Mouse (Mus musculus) megakaryocyte-erythroid progenitor cell, adult 5-6 weeks (primary cell): ENCODE results near the gene Nme2. TPM values are rescaled to one million over a fixed set of nuclear protein-coding genes. Genes with fewer than 3 reads are reported as not detected.

Experiments used
- ATAC-seq: replicated peaks from 2 replicates; pipeline ENCODE4 v1.8.0; 2016; ENCODE audit warnings: mild to moderate bottlenecking, inconsistent platforms; ENCODE audit not compliant: severe bottlenecking, poor library complexity, low FRiP score, low TSS enrichment
- total RNA-seq, 2 experiments: library from RNA; stranded (forward) in 1 of 2; stranded (reverse) in 1 of 2; fragments of 200-1000, 215-1000 nt in 1 of 2; fragments of >200 nt in 1 of 2; fragmentation: Nextera tagmentation in 1 of 2; gene quantifications; 2 replicates each; pipeline ENCODE4 v1.2.3; 2014 to 2017

Nme2 gene
- total RNA-seq (2014; fragmentation: Nextera tagmentation) (171 and 305 TPM in 2 replicates), total RNA-seq (2017) (149 and 173 TPM in 2 replicates)

- 0 out of 2 replicates have a peak, but pooled peaks have one; percentile 2 for ATAC-seq
These were observed at the start of gene Nme2 for GRCm38 (mm10) chr11:93956159-93956558. Nme2 (minus strand) TSS chr11:93956259.

DNA sequence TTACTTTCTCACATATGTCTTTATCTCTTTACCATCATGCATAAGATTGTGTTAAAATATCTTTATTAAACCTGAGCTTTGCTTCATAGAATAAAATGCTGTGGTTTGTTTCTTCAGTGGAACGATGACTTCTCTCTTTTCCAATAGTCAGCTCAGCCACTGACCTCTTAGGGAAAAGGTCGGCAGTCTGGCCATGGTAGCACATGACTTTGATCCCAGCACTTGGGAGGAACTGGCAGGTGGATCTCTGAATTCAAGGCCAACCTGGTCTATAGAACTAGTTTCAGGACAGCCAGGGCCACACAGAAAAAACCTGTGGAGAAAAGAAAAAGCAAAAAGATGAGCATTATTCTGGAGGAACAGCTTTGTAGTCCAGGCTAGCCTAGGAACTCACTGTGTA, 47.3 kb upstream of the Nme2 start:
- no peak for ATAC-seq

DNA sequence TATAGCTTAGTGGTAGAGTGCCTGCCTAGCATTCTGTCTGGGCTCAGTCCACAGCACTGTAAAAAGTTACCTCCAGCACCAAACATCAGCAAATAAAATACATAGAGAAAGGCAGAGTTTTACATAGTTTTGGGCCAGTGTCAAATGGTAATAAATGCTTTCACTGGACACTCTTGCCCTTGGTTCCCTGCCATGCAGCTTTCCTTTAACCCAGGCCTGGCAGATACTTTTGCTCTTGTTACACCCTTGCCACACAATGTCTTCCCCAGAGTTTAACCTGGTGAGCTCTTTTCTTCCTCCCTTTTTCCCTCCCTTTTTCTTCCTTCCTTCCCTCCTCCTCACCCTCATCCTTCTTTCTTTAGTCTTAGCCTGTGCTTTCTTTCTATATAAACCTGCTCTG, 43.2 kb upstream of the Nme2 start:
- no peak for ATAC-seq

DNA sequence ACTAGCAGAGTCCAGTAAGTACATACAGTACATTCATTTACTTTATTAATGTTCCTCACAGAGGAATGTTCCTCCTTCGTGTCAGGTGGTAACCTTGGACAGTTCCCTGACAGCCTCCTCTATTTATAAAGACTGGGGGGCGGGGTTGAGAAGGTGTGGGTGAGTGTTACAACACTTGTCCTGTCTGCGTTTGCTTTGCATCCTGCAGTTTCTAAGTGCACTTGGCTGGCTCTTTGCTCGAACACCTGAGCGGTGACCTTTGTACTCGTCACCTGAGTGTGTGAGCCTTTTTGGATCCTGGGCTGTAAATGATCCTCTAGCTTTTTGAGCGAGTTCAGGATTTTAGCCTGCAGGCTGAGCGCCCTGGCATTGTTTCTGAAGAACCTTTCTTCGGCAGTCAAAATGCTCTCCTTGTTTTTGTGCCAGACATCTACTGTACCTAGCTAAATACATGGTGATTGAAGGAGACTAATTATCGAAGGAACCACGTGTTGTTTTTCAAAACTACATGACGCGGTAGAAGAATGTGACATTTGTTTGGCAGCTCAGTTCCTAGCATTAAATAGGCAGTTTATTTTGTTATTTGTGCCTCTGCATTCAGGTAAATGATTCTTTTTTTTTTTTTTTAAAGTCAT, 41.2 kb upstream of the Nme2 start:
- peak; percentile 38 for ATAC-seq

DNA sequence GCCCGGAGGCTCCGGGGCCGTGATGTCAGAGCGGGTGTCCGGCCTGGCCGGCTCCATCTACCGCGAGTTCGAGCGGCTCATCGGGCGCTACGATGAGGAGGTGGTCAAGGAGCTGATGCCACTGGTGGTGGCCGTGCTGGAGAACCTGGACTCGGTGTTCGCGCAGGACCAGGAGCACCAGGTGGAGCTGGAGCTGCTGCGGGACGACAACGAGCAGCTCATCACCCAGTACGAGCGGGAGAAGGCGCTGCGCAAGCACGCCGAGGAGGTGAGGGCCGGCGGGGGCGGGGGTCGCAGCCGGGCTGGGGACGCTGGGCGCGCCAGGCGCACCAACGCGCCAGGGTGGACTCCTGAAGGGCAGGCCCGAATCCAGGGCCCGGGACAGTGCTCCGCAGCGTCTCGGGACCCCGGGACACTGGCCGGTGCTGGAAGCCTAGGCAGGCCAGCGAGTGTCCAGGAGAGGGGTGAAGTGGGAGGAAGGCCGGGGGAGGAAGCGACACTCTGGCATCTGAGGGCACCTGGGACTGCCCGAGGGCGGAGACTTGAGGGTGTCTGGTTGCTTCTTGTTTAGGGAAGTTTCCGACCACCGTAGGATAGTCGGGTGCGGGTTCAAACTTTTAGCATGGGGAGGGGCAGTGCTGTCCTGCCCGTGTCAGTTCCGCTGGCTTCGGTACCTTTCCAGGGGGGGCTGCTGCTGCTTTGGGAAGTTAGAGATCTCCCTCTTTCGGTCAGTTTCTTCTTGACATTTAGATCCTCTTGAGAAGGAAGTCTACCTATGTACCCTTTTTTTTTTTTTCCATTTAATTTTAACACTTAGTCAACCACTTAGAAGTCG, 40.5 kb upstream of the Nme2 start:
- ATAC-seq, result peak; percentile 24; the same call in 1 of the 2 replicates

GRCm38 (mm10) chr11:93995720-93996305, 39.8 kb upstream of the Nme2 start, which contains the start of gene Spag9:
Spag9 (plus strand) TSS chr11:93996091.
- ATAC-seq, result peak; percentile 81

DNA sequence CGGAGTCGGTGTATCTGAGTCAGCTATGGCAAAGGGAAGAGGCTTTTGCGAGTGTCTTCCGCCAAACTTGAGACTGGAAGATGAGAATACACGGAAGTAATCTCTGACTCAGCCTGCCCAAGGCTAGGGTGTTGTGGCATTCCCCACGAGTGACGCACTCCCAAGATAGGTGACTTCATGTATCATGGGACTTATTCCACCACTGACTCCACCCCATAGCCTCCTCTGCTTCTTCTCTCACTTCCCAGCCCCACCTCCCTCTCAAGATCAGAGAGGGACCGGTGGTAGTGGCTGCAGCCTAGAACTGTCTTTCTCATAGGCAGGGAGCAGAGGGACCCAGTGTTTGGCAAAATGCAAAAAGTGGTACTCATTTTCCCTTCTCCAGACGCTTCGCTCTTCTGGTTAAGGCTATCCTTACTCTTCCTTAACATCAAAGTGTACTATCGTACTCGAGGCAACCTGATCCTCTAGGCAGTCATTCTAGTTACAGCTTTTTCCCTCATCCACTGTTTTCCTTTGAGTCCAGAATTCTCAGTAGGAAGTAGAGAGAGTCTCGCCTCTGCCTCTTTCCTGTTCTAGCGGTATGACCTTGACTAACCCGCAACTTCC, 39.2 kb upstream of the Nme2 start:
- ATAC-seq, result peak; percentile 90

GRCm38 (mm10) chr11:93994531-93994930, 38.5 kb upstream of the Nme2 start:
- ATAC-seq, result no peak

- ATAC-seq, result no peak
These were observed 32.4 kb upstream of the Nme2 start for GRCm38 (mm10) chr11:93988328-93989062.

- ATAC-seq, result peak; percentile 39
These were observed 31.7 kb upstream of the Nme2 start for GRCm38 (mm10) chr11:93987625-93988327.

DNA sequence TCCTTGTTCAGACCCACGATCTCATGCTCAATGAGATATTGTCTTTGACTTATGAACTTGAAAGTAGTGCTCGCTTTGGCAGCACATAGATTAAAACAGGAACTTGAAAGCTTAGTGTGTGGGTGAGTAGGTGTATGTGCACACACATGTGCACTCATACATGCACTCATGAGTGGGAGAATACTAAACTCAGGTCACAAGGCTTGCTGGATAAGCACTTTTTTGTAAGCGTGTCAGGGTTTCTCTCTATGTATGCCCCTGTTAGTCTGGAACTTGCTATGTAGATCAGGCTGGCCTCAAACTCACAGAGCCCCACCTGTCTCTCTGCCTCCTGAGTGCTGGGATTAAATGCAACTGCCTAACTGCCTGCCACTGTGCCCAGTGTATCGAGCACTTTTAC, 31.0 kb upstream of the Nme2 start:
- ATAC-seq, result no peak

DNA sequence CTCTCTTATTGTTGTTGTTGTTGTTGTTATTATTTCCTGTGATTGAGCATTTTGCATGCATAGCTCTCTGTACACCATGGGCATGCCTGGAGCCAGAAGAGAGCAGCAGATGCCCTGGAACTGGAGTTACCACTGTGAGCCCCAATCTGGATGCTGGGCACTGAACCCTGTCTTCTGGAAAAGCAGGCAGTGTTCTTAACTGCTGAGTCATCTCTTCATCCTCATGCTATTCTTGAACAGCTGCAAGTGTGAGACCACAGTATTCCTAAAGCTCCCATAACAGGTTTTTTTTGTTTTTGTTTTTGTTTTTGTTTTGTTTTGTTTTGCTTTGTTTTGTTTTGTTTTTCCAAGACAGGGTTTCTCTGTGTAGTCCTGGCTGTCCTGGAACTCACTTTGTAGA, 30.2 kb upstream of the Nme2 start:
- ATAC-seq, result no peak

DNA sequence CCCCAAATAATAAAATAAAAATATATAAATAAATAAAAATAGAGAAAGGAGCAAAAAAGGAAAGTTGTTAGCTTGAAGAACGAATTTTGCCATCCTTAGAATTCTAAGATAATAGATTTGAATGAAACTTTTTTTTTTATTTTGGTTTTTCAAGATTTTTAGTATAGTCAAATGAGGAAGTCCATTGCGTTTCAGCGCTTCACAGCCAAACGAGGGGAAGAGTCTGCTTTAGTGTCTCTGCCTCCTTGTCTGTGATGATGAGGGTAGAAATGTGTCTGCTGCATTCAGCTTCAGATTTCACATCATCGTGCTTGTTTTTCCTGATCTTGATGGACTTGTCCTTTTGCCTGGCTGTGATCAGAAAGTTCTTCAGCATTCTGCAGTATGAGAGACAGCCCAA, 29.2 kb upstream of the Nme2 start:
- no peak for ATAC-seq

DNA sequence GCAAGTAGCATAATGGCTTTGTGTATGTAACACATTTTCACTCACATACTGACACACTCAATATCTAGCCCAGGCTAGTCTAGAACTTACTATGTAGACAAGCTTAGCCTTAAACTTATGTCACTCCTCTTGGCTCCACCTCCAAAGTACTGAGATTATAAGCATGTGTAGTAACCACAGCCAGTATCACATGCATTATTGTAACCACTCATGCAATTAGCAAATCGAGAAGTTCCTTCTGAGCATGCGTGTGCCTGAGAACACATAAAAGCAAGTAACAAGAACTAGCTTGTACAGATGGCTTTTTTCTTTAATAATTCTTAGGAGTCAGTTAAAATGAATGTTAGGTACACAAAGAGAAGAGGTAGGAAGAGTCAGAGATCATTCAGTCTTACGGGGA, 28.6 kb upstream of the Nme2 start:
- ATAC-seq, result no peak

DNA sequence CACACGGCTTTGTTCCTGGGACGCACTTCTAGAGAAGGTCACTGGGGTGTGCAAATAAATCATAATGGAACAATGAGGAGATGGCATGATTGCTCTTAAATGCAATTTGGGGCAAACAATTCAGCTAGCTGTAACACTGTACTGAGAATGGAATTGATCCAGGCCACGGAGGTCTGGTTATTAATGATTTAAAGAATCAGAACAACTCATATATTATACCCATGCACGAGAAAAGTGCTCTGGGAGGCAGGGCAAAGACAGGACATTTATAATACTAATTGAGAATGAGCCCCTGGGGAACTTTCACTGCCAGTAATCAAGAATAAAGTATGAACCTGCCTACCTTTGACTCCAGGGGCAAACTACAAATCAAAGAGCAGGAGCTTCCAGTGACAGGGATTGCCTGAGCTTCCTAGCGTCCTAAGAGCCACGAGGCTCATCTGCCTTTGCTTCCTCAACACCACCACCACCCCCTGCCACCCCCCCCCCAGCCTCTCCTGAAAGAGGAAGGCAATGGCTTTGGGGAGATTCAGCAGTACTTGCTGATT, 23.5 kb upstream of the Nme2 start:
- no peak for ATAC-seq

DNA sequence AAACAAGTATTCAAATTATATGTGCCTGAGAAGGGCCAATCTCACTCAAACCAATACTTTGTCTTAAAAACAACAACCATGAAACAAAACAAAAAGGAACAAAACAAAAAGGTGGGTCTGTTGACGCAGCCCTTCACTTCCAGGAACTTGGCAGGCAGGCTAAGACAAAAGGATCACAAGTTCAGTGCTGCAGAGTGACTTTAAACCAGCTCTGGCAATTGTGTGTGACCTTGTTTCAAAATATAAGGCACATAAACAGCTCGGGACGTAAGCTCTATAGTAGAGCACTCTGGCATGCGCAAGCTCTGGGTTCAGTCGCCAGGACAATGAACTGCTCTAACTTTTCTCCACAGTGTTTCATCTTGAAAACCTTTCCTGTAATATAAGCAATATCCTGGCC, 16.9 kb upstream of the Nme2 start:
- no peak for ATAC-seq

- no peak for ATAC-seq
These were observed 13.7 kb upstream of the Nme2 start for GRCm38 (mm10) chr11:93969799-93970198.

- ATAC-seq, result no peak
These were observed 13.1 kb upstream of the Nme2 start for GRCm38 (mm10) chr11:93969171-93969570.

DNA sequence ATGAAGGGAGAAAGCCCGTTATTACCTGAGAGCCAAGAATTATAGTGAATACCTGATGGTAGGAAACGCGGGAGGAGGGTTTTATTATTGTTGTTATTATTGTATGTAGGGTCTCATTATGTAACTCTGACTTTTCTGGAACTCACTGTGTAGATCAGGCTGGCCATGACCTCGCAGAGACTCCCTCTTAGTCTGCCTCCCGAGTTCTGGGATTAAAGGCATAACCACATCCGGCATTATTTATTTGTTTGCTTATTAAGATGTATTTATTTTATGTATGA, 12.7 kb upstream of the Nme2 start:
- ATAC-seq, result no peak
